ENCODE assay signal across 8 mouse cellular contexts in the genomic region with DNA sequence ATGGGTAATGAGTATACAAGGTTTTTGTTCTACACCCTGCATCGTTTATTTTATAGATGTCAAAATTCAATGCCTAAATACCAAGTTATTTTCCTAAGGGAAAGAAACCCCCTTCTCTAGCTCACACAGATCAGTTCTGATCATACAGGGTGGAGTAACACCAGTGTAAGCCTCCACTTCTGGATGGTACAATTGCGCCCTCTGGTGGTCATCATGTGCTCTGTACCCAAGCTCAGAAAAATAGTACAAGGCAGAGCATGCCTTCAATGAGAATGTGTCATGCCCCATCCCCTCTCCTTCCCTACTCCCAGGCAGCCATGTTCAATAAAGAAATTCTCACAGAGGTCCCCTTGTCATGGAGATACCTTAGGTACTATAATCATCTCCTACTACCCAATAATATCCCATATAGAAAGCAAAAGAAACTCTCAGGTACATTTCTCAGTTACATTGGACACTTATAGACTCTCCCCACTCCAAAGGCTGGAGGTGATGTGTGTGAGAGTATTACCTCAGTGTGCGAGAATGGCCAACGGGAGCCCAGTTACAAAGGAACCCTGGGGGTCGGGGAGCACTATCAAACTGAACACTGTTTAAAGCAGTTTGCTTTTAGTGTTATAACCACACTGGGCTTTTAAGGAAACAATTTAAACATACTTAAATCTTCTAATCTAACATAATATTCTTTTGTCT. TPM values are rescaled to one million over a fixed set of nuclear protein-coding genes. Genes with fewer than 3 reads are reported as not detected.
A peak's percentile ranks its signal among the peaks of the same experiment; 100 is the strongest.
DNase-seq lines count a peak whose midpoint lies in the region; ATAC-seq lines count a peak whose summit lies in the region.

No protein-coding gene starts in this region.

- ATAC-seq in common myeloid progenitor, adult 5-6 weeks (replicated peaks; ENCODE audit: low read depth, poor library complexity, severe bottlenecking) = peak; percentile 91

- peak; percentile 22 to 60 for DNase-seq in urinary bladder, adult 18-20 months (ENCODE audit: low spot score in 2 of 2)
- DNase-seq in urinary bladder, adult 2 months (ENCODE audit: low spot score) = no peak
- peak; percentile 77 for DNase-seq in gastrocnemius, adult 18-20 months (ENCODE audit: low spot score)
- peak; percentile 90 for DNase-seq in induced T-regulatory cell, adult 2 months (ENCODE audit: low read depth)
- DNase-seq in left cerebral cortex, adult 18-20 months (ENCODE audit: low spot score in 2 of 2) = peak; percentile 65 to 76
- DNase-seq in lung, postnatal 36 days = peak; percentile 87
- DNase-seq in right cerebral cortex, postnatal 25 days = peak; percentile 42

RNA-seq across cellular contexts. Expression of a gene that starts 47.2 kb away (rescaled TPM):
- polyA plus RNA-seq in urinary bladder, adult 2 months (2012; rRNA removed) = 94.2 and 96.4 TPM in 2 replicates
- total RNA-seq in common myeloid progenitor, adult 5-6 weeks (2017) = 170 and 176 TPM in 2 replicates
- total RNA-seq in gastrocnemius, adult 18-20 months (2021) = 10 to 100 TPM; 57.1 to 63.8 TPM
- 100 to 1,000 TPM; 123 to 129 TPM for total RNA-seq in left cerebral cortex, adult 18-20 months (2021)
